Mouse (Mus musculus): ENCODE results near the gene Apoa2. TPM values are rescaled to one million over a fixed set of nuclear protein-coding genes. Genes with fewer than 3 reads are reported as not detected.

Apoa2 gene
- polyA plus RNA-seq, 1 experiment = 20.8 TPM

- no peak for TF ChIP-seq POLR2A (IDR thresholded peaks at IDR 0.05; ENCODE audit: low read depth, low read length)
- no peak for TF ChIP-seq CTCF (conservative IDR thresholded peaks at IDR 0.05; ENCODE audit: insufficient read depth, insufficient read length, low read depth, low read length)
- H3K36me3 ChIP-seq (ENCODE audit: control insufficient read depth, insufficient read depth, low read length) = no peaks in the 10 kb centered on the region; the same call in 1 of the 2 replicates
- H3K27me3 ChIP-seq (replicated peaks; ENCODE audit: control insufficient read depth, insufficient read depth, low read length) = no peaks in the 10 kb centered on the region
- no peak overlapping the region; the same call in 1 of the 2 replicates for H3K27ac ChIP-seq (ENCODE audit: insufficient read depth, low read depth, low read length)
- no peak for DNase-seq
- WGBS = 59% methylated on average over 6 of the region's 6 CpGs
- H3K4me3 ChIP-seq (ENCODE audit: insufficient read depth, low read depth, low read length) = no peak overlapping the region
- H3K4me1 ChIP-seq (ENCODE audit: control insufficient read depth, insufficient read depth, low read length) = peaks cover 8% of the 10 kb centered on the region; the same call in 1 of the 2 replicates
Measured at GRCm38 (mm10) chr1:171229750-171230149, 4.9 kb downstream of the Apoa2 start.

GRCm38 (mm10) chr1:171230215-171230614, 5.4 kb downstream of the Apoa2 start:
- Histone ChIP-seq H3K27ac (ENCODE audit: insufficient read depth, low read depth, low read length) (no peak overlapping the region), H3K4me1 (ENCODE audit: control insufficient read depth, insufficient read depth, low read length) (peaks cover 8% of the 10 kb centered on the region; the same call in 1 of the 2 replicates), H3K4me3 (ENCODE audit: insufficient read depth, low read depth, low read length) (no peak overlapping the region), H3K36me3 (ENCODE audit: control insufficient read depth, insufficient read depth, low read length) (peaks cover under 1% of the 10 kb centered on the region; the same call in 1 of the 2 replicates), H3K27me3 (replicated peaks; ENCODE audit: control insufficient read depth, insufficient read depth, low read length) (no peaks in the 10 kb centered on the region)
- TF ChIP-seq CTCF (conservative IDR thresholded peaks at IDR 0.05; ENCODE audit: insufficient read depth, insufficient read length, low read depth, low read length) = no peak
- WGBS = 41% methylated on average over 3 of the region's 3 CpGs
- DNase-seq = no peak

GRCm38 (mm10) chr1:171231844-171232243, 7.0 kb downstream of the Apoa2 start:
- peaks cover 8% of the 10 kb centered on the region; the same call in 1 of the 2 replicates for H3K4me1 ChIP-seq (ENCODE audit: control insufficient read depth, insufficient read depth, low read length)
- peak overlapping the region; percentile 56; the same call in 1 of the 2 replicates for H3K27ac ChIP-seq (ENCODE audit: insufficient read depth, low read depth, low read length)
- peaks cover 4% of the 10 kb centered on the region for H3K36me3 ChIP-seq (ENCODE audit: control insufficient read depth, insufficient read depth, low read length)
- 60% methylated on average over 4 of the region's 4 CpGs for WGBS
- DNase-seq = no peak
- no peak for TF ChIP-seq CTCF (conservative IDR thresholded peaks at IDR 0.05; ENCODE audit: insufficient read depth, insufficient read length, low read depth, low read length)
- TF ChIP-seq POLR2A (IDR thresholded peaks at IDR 0.05; ENCODE audit: low read depth, low read length) = no peak
- H3K4me3 ChIP-seq (ENCODE audit: insufficient read depth, low read depth, low read length) = no peak overlapping the region
- no peaks in the 10 kb centered on the region for H3K27me3 ChIP-seq (replicated peaks; ENCODE audit: control insufficient read depth, insufficient read depth, low read length)

GRCm38 (mm10) chr1:171232348-171232747, 7.5 kb downstream of the Apoa2 start:
- Histone ChIP-seq H3K27ac (ENCODE audit: insufficient read depth, low read depth, low read length) (peak overlapping the region; percentile 56; the same call in 1 of the 2 replicates), H3K4me3 (ENCODE audit: insufficient read depth, low read depth, low read length) (no peak overlapping the region), H3K36me3 (ENCODE audit: control insufficient read depth, insufficient read depth, low read length) (peaks cover 9% of the 10 kb centered on the region), H3K27me3 (replicated peaks; ENCODE audit: control insufficient read depth, insufficient read depth, low read length) (no peaks in the 10 kb centered on the region), H3K4me1 (ENCODE audit: control insufficient read depth, insufficient read depth, low read length) (peaks cover 8% of the 10 kb centered on the region; the same call in 1 of the 2 replicates)
- no peak for TF ChIP-seq POLR2A (IDR thresholded peaks at IDR 0.05; ENCODE audit: low read depth, low read length)
- TF ChIP-seq CTCF (conservative IDR thresholded peaks at IDR 0.05; ENCODE audit: insufficient read depth, insufficient read length, low read depth, low read length) = no peak
- DNase-seq = no peak
- WGBS = 69% methylated on average over 5 of the region's 5 CpGs

GRCm38 (mm10) chr1:171232800-171233730, 8.2 kb downstream of the Apoa2 start:
- WGBS = 82% methylated on average over 12 of the region's 12 CpGs
- no peak for DNase-seq
- peaks cover 11% of the 10 kb centered on the region for H3K36me3 ChIP-seq (ENCODE audit: control insufficient read depth, insufficient read depth, low read length)
- H3K4me3 ChIP-seq (ENCODE audit: insufficient read depth, low read depth, low read length) = no peak overlapping the region
- peak overlapping the region; percentile 2; the same call in 1 of the 2 replicates for H3K27ac ChIP-seq (ENCODE audit: insufficient read depth, low read depth, low read length)
- no peaks in the 10 kb centered on the region for H3K27me3 ChIP-seq (replicated peaks; ENCODE audit: control insufficient read depth, insufficient read depth, low read length)
- TF ChIP-seq CTCF (conservative IDR thresholded peaks at IDR 0.05; ENCODE audit: insufficient read depth, insufficient read length, low read depth, low read length) (no peak), POLR2A (IDR thresholded peaks at IDR 0.05; ENCODE audit: low read depth, low read length) (no peak)
- H3K4me1 ChIP-seq (ENCODE audit: control insufficient read depth, insufficient read depth, low read length) = peaks cover 8% of the 10 kb centered on the region; the same call in 1 of the 2 replicates

- Histone ChIP-seq H3K27me3 (replicated peaks; ENCODE audit: control insufficient read depth, insufficient read depth, low read length) (no peaks in the 10 kb centered on the region), H3K36me3 (ENCODE audit: control insufficient read depth, insufficient read depth, low read length) (peaks cover 16% of the 10 kb centered on the region), H3K27ac (ENCODE audit: insufficient read depth, low read depth, low read length) (peak within 1 kb of the TSS; percentile 2; the same call in 1 of the 2 replicates), H3K4me1 (ENCODE audit: control insufficient read depth, insufficient read depth, low read length) (peaks cover 8% of the 10 kb centered on the region; the same call in 1 of the 2 replicates), H3K4me3 (ENCODE audit: insufficient read depth, low read depth, low read length) (peak within 1 kb of the TSS; percentile 18; the same call in 1 of the 2 replicates)
- DNase-seq = no peak
- no peak for TF ChIP-seq CTCF (conservative IDR thresholded peaks at IDR 0.05; ENCODE audit: insufficient read depth, insufficient read length, low read depth, low read length)
- TF ChIP-seq POLR2A (IDR thresholded peaks at IDR 0.05; ENCODE audit: low read depth, low read length) = no peak
- 91% methylated on average over 14 of the region's 14 CpGs for WGBS
Measured at GRCm38 (mm10) chr1:171234126-171234525, 9.3 kb downstream of the Apoa2 start, which contains the start of gene Fcer1g. TSS of gene Fcer1g (minus strand) at chr1:171234365.

- Histone ChIP-seq H3K36me3 (ENCODE audit: control insufficient read depth, insufficient read depth, low read length) (peaks cover 17% of the 10 kb centered on the region), H3K4me1 (ENCODE audit: control insufficient read depth, insufficient read depth, low read length) (peaks cover 8% of the 10 kb centered on the region; the same call in 1 of the 2 replicates), H3K4me3 (ENCODE audit: insufficient read depth, low read depth, low read length) (no peak overlapping the region), H3K27me3 (replicated peaks; ENCODE audit: control insufficient read depth, insufficient read depth, low read length) (no peaks in the 10 kb centered on the region), H3K27ac (ENCODE audit: insufficient read depth, low read depth, low read length) (no peak overlapping the region)
- TF ChIP-seq CTCF (conservative IDR thresholded peaks at IDR 0.05; ENCODE audit: insufficient read depth, insufficient read length, low read depth, low read length) = no peak
- TF ChIP-seq POLR2A (IDR thresholded peaks at IDR 0.05; ENCODE audit: low read depth, low read length) = no peak
- DNase-seq = no peak
- 84% methylated on average over 4 of the region's 4 CpGs for WGBS
Measured at GRCm38 (mm10) chr1:171234538-171234937, 9.7 kb downstream of the Apoa2 start.
